In the genomic region with DNA sequence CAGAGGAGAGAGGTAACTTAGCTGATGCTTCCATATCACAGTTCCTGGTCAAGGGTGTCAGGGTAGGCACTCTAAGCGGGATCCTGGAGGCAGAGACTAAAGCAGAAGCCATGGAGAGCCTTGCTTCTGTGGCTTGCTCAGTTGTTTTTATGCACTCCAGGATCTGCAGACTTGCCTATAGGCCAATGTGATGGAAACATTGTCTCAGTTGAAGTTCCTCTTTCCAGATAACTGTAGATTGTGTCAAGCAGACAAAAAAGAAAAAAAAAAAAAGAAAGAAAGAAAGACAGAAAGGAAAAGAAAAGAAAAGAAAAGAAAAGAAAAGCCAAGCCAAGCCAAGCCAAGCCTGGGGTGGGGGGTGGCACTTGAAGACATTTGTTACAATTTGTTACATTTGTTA, we compare ENCODE assay signal across 26 mouse cellular contexts.
A peak's percentile ranks its signal among the peaks of the same experiment; 100 is the strongest.
DNase-seq lines count a peak whose midpoint lies in the region; ATAC-seq and TF ChIP-seq lines count a peak whose summit lies in the region.
"Had no signal": no experiment of that assay in that cellular context is flagged by ENCODE, and none has a peak within 500 bp of the region (broad histone marks: within the 10 kb centered on the region; RNA-seq: fewer than 3 reads in every experiment).

No protein-coding gene starts in this region.

- peaks cover 65% of the 10 kb centered on the region for H3K4me1 ChIP-seq in liver, embryonic 13.5 days (replicated peaks)
- peaks cover 20% of the 10 kb centered on the region for H3K4me1 ChIP-seq in liver, embryonic 11.5 days (replicated peaks; ENCODE audit: control insufficient read depth, insufficient read depth, low read length)
- no peaks in the 10 kb centered on the region for H3K4me1 ChIP-seq in brown adipose tissue, adult 24 weeks (ENCODE audit: control insufficient read depth, insufficient read depth, insufficient read length, low read length)
- H3K4me1 ChIP-seq in small intestine, adult 2 months (ENCODE audit: control insufficient read depth, insufficient read depth, insufficient read length, low read length) = peaks cover 5% of the 10 kb centered on the region; the same call in 1 of the 2 replicates
- H3K4me1 ChIP-seq: forebrain, embryonic 10.5 days; limb, embryonic 10.5 days; midbrain, embryonic 13.5 days had no signal

- H3K9me3 ChIP-seq in liver, embryonic 13.5 days (replicated peaks) = no peaks in the 10 kb centered on the region
- no peaks in the 10 kb centered on the region for H3K9me3 ChIP-seq in liver, embryonic 11.5 days (ENCODE audit: control insufficient read depth, low read length)
- H3K9me3 ChIP-seq: forebrain, embryonic 10.5 days; G1E; limb, embryonic 10.5 days; midbrain, embryonic 13.5 days had no signal

- no peak for DNase-seq in liver, embryonic 13.5 days
- DNase-seq in liver, embryonic 11.5 days (ENCODE audit: low spot score) = no peak
- peak; percentile 15 for DNase-seq in testis, postnatal 14 days (ENCODE audit: low spot score)
- DNase-seq in testis, postnatal 10 days (ENCODE audit: low spot score) = no peak
- DNase-seq in right cerebral cortex, adult 18-20 months = no peak
- DNase-seq: adrenal gland, postnatal 25 days; cerebellum, adult 11-12 months; cerebellum, postnatal 10 days; gastrocnemius, postnatal 36 days; heart, postnatal 4 days; kidney, adult 2 months; liver; lung, embryonic 14.5 days; thymus, postnatal 25 days had no signal

- H3K4me3 ChIP-seq in liver, embryonic 13.5 days (replicated peaks) = no peak overlapping the region
- no peak overlapping the region for H3K4me3 ChIP-seq in liver, embryonic 11.5 days (ENCODE audit: low read depth, low read length)
- no peak overlapping the region for H3K4me3 ChIP-seq in brown adipose tissue, adult 24 weeks (ENCODE audit: insufficient read depth, low read depth, low read length)
- H3K4me3 ChIP-seq in small intestine, adult 2 months (ENCODE audit: low read depth, low read length) = no peak overlapping the region
- H3K4me3 ChIP-seq: forebrain, embryonic 10.5 days; limb, embryonic 10.5 days; midbrain, embryonic 13.5 days had no signal

- no peak for ATAC-seq in liver, embryonic 13.5 days (ENCODE audit: low read depth)
- no peak for ATAC-seq in liver, embryonic 11.5 days (replicated peaks; ENCODE audit: low FRiP score)
- no peak for ATAC-seq in inflammation-experienced regulatory T-cells, adult 6 months
- ATAC-seq: activated CD4-positive, CD25-positive, alpha-beta regulatory T cell, adult 4 months; forebrain, embryonic 16.5 days; midbrain, embryonic 13.5 days had no signal

- H3K36me3 ChIP-seq in liver, embryonic 13.5 days = peaks cover 27% of the 10 kb centered on the region
- H3K36me3 ChIP-seq in liver, embryonic 11.5 days (ENCODE audit: control insufficient read depth, insufficient read depth, low read length) = no peaks in the 10 kb centered on the region
- no peaks in the 10 kb centered on the region for H3K36me3 ChIP-seq in small intestine, adult 2 months (ENCODE audit: control insufficient read depth, insufficient read depth, low read length)

- H3K27ac ChIP-seq in liver, embryonic 13.5 days = peak overlapping the region; percentile 21; the same call in 1 of the 2 replicates
- no peak overlapping the region for H3K27ac ChIP-seq in liver, embryonic 11.5 days (ENCODE audit: low read depth, low read length)
- peak overlapping the region; percentile 60 for H3K27ac ChIP-seq in brown adipose tissue, adult 24 weeks (replicated peaks; ENCODE audit: low read depth, low read length)
- H3K27ac ChIP-seq in small intestine, adult 2 months (ENCODE audit: insufficient read depth, low read depth, low read length) = peak overlapping the region; percentile 50
- H3K27ac ChIP-seq: forebrain, embryonic 10.5 days; hindbrain, embryonic 14.5 days; kidney, postnatal 0 days; limb, embryonic 10.5 days; midbrain, embryonic 13.5 days; stomach, postnatal 0 days had no signal

- H3K27me3 ChIP-seq in liver, embryonic 13.5 days = no peaks in the 10 kb centered on the region
- H3K27me3 ChIP-seq in liver, embryonic 11.5 days (replicated peaks; ENCODE audit: control insufficient read depth, insufficient read depth, low read length) = no peaks in the 10 kb centered on the region
- no peaks in the 10 kb centered on the region for H3K27me3 ChIP-seq in small intestine, adult 2 months (ENCODE audit: control insufficient read depth, insufficient read depth, low read length)
- H3K27me3 ChIP-seq: midbrain, embryonic 13.5 days had no signal

- WGBS in liver, embryonic 13.5 days (ENCODE audit: insufficient replicate concordance) = 80% methylated on average over 1 of the region's 1 CpGs
- WGBS in liver, embryonic 11.5 days = 80% methylated on average over 1 of the region's 1 CpGs
- WGBS in small intestine, adult 2 months = 81% methylated on average over 1 of the region's 1 CpGs

- no peak for TF ChIP-seq POLR2A in small intestine, adult 2 months (IDR thresholded peaks at IDR 0.05; ENCODE audit: low read depth, low read length)

- no peak overlapping the region for H3K9ac ChIP-seq in liver, embryonic 13.5 days
- no peak overlapping the region for H3K9ac ChIP-seq in liver, embryonic 11.5 days (ENCODE audit: low read depth, low read length)
- H3K9ac ChIP-seq: hindbrain, embryonic 14.5 days; lung, embryonic 14.5 days; midbrain, embryonic 13.5 days had no signal

- no peak overlapping the region for H3K4me2 ChIP-seq in liver, embryonic 13.5 days
- no peak overlapping the region for H3K4me2 ChIP-seq in liver, embryonic 11.5 days
- H3K4me2 ChIP-seq: hindbrain, embryonic 14.5 days; lung, embryonic 14.5 days; midbrain, embryonic 13.5 days had no signal

- TF ChIP-seq CTCF in small intestine, adult 2 months (IDR thresholded peaks at IDR 0.05; ENCODE audit: extremely low read depth, insufficient read length, insufficient replicate concordance, low read depth, low read length) = no peak
